Mouse (Mus musculus): ENCODE data around the gene Sec24c. TPM values are rescaled to one million over a fixed set of nuclear protein-coding genes. Genes with fewer than 3 reads are reported as not detected.

Sec24c gene
- total RNA-seq, 2 experiments from 2014 or later, result 102 to 109 TPM

DNA sequence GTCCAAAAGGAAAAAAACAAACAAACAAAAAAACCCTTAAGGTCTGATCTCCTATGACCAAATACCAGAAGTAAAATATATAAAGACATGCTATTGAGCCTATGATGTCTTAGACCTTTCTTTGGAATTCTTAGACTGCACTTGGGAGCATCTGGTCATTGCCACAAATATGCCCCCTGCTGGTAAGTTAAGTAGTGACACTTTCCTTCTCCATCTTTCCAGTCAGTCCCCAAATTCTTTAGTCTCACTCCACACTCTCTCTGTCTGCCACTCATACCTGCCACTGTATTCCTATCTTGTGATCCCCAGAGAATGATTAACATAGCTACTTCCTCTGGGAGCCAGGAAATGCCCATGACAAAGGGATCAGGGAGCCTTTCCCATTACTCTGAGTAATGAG is 15.8 kb upstream of the Sec24c start:
- intact Hi-C loops (cut with DNase I), result no loop called here
- DNase-seq (ENCODE audit: extremely low spot score in 1 of 2, low spot score in 2 of 2), result peak in 1 of 2 experiments; percentile 27

DNA sequence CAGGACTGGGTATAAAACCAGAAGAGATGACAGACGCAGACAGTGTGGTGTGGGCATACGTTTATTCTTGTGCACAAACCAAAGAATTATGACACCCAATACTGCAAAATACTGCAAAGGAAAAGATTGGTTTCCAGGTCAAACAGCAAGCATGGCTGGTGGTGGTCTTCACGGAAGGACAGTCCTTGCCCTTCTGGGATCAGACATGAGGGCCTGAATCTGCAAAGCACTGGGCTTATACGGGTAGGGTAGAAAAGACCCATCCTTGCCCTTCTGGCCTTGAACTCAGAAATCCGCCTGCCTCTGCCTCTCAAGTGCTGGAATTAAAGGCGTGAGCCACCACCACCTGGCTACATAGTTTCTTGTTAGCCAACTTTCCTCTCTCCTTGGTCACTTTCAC is 15.2 kb upstream of the Sec24c start:
- intact Hi-C loops (cut with DNase I), result no loop called here
- DNase-seq (ENCODE audit: extremely low spot score in 1 of 2, low spot score in 2 of 2), result no peak

- intact Hi-C loops (cut with DNase I), result loop anchor here (10.0 kb wide), 1 partner anchor 265 kb away; the partner anchor contains the start of gene Mrps16
- no peak for DNase-seq (ENCODE audit: extremely low spot score in 1 of 2, low spot score in 2 of 2)
Measured at GRCm38 (mm10) chr14:20659687-20660086, 14.4 kb upstream of the Sec24c start.

GRCm38 (mm10) chr14:20660827-20661660 is 13.1 kb upstream of the Sec24c start:
- intact Hi-C loops (cut with DNase I), result loop anchor here (1.0 to 10.0 kb wide), 2 partner anchors 85 to 266 kb away; partner anchors contain the start of gene Mrps16

DNA sequence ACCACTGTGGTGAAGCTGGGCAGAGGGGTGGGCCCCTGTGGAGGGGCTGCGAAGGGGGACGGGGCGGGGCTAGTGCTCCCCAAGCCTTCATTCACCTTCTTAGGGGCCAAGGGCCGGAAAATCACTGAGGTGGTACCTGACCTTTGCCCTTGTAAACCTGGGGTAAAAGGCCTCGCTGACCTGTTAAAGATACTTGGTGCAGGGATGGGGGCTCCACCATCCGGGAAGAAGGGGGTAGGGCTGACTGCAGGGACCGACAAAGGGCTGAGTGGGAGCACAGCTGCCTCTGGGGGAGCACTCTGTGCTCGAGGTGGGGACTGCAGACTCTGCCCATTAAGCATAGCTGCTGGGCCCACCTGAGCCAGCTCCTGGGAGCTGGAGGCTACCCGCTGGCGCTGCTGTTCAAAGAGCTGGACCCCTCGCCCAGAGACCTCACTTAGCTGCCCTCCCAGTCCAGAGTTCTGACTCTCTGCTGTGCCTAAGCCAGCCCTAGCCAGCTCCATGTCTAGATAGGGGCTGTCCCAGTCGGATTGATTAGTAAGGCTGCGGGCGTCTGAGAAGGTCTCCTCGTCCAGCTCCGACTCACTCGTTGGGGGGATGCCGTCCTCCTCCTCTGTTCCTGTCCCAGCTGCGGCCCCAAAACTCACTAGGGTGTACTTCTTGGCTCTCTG is 12.3 kb upstream of the Sec24c start:
- DNase-seq (ENCODE audit: extremely low spot score in 1 of 2, low spot score in 2 of 2), result peak in 1 of 2 experiments; percentile 46
- intact Hi-C loops (cut with DNase I), result loop anchor here (1.0 to 10.0 kb wide), 2 partner anchors 85 to 267 kb away; partner anchors contain the start of gene Mrps16

More at GRCm38 (mm10) chr14:20660827-20661660, 13.1 kb upstream of the Sec24c start:
- DNase-seq (ENCODE audit: extremely low spot score in 1 of 2, low spot score in 2 of 2), result peak; percentile 95

DNA sequence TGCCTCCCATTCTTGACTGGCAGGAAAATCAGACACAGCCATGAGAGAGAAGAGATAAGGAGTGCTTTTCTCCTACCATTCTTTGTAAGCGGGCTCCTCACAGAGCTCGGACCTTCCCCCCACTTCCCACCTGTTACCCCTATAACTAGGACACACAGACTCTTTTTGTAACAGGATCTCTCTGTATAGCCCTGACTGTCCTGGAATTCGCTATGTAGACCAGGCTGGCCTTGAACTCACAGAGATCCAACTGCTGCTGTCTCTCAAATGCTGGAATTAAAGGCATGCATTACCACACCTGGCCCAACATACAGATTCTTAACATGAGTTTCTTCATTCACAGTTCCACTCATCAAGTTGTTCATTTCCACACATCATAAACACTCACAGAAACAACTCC is 11.4 kb upstream of the Sec24c start:
- DNase-seq (ENCODE audit: extremely low spot score in 1 of 2, low spot score in 2 of 2), result no peak
- intact Hi-C loops (cut with DNase I), result loop anchor here (10.0 kb wide), 1 partner anchor 268 kb away; the partner anchor contains the start of gene Mrps16

DNA sequence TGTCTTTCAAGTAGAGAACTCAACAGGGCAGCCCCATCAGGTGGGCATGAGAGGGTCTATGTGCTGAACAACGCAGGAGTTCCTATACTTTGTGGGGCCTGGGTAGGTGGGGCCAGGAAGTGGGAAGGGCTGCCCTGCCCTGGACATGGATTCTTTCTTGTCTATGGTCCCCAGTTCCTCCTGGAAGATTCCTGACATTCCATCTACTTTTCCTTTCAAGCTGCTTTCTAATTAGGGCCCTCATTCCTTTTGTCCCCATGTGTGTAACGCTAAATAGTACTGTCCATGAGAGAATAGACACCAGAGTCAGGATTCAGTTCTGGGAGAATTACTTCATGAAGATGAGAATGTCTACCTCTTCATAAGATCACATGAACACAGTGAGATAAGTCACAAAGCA is 10.5 kb upstream of the Sec24c start:
- DNase-seq (ENCODE audit: extremely low spot score in 1 of 2, low spot score in 2 of 2), result no peak
- intact Hi-C loops (cut with DNase I), result loop anchor here (10.0 kb wide), 1 partner anchor 269 kb away; the partner anchor contains the start of gene Mrps16

DNA sequence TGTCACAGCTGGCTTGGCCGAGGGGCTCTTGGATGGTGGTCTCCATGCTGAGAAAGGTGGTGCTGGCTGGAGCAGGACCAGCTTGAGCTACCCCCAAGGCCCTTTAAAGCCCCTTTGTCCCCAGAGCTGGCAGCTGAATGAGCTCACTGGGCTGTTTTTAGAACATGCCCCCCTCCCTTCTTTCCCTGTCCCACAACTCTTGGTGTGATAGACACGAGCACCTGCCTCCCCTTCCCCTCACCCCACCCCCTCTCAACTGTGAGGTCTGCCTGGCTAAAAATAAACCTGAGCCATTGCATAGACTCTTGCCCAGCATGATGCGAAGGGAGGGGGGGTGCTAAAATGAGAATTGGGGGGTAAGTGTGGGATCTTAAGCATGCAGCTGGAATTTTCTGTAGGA is 9.7 kb upstream of the Sec24c start:
- intact Hi-C loops (cut with DNase I), result loop anchor here (10.0 kb wide), 1 partner anchor 270 kb away; the partner anchor contains the start of gene Mrps16
- no peak for DNase-seq (ENCODE audit: extremely low spot score in 1 of 2, low spot score in 2 of 2)

DNA sequence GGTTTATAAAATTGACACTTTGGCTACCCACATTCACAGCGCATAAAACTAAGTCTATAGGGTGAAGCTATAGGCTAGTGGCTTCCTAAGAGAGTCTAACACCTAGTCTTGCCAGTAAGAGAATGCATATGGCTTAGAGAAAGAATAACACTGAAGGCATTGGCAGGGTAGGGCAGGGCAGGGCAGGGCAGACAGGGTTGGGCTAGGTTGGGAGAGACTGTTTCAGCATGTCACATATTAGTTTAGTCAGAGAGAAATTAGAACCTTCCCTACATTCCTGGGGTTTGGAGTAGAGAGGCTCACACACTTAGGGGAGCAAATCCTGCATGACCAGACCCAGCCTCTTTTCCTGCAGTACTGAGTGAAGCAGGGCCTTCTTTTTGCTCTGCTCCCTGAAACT is 6.6 kb upstream of the Sec24c start:
- DNase-seq (ENCODE audit: extremely low spot score in 1 of 2, low spot score in 2 of 2), result no peak
- intact Hi-C loops (cut with DNase I), result loop anchor here (10.0 kb wide), 1 partner anchor 273 kb away; the partner anchor contains the start of gene Mrps16

- intact Hi-C loops (cut with DNase I), result loop anchor here (10.0 kb wide), 1 partner anchor 273 kb away; the partner anchor contains the start of gene Mrps16
- no peak for DNase-seq (ENCODE audit: extremely low spot score in 1 of 2, low spot score in 2 of 2)
Measured at GRCm38 (mm10) chr14:20668154-20668810, 5.8 kb upstream of the Sec24c start, which contains the start of gene Synpo2l. Synpo2l (minus strand) TSS chr14:20668354.

DNA sequence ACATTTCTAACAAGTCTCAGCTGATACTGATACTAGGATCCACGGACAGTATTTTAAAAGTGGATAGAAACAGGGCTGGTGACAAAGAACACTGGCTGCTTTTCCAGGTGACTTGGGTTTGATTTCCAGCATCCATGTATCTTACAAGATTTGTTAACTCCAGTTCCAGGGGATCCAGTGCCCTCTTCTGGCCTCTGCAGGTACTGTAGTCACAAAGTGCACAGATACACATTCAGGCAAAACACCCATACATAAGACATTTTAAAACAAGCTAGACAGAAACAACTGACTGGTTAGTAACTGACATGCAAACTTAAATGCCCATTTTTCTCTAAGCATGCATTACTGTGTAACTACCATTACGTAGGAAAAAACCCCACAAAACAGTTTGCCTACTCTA is 1.1 kb upstream of the Sec24c start:
- no peak for DNase-seq (ENCODE audit: extremely low spot score in 1 of 2, low spot score in 2 of 2)
- intact Hi-C loops (cut with DNase I), result no loop called here

GRCm38 (mm10) chr14:20673735-20674063 is 409 bp upstream of the Sec24c start:
- intact Hi-C loops (cut with DNase I), result no loop called here
- DNase-seq (ENCODE audit: extremely low spot score in 1 of 2, low spot score in 2 of 2), result peak in 1 of 2 experiments; percentile 44

DNA sequence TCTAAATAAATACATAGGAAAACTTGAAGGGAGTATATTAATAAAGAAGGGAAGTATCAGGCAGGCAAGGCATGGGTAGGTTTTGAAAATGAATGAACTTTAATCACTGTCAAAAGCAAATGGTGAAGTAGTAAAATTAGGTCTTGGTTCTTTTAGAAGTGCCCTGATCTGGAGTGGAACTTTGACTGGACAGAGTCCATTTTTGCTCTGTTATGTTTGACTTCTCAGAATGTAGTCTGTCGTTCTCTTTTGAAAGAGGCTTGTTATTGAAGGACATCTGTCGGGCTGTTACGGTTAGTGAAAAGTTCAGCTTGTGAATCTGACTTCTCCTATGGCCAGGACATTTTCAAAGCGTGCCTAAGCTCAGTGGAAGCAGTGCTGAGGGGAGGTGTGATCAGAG is 3.8 kb downstream of the Sec24c start:
- DNase-seq (ENCODE audit: extremely low spot score in 1 of 2, low spot score in 2 of 2), result no peak
- intact Hi-C loops (cut with DNase I), result no loop called here

DNA sequence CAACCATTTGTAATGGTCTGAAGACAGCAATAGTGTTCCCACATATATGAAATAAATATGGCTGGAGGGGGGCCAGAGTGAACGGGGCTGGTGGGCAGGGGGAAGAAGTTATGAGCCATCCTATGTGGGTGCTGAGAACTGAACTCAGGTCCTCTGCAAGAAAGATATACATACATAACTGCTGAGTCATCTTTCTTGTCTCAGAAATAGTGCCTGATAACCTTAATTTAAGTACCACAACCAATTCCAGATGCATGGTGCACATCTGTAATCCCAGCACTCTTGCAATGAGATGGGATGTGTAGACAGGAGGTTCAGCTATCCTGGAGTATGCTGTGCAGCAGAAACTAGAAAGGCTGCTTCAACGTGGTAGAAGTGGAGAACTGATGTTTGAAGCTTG is 7.6 kb downstream of the Sec24c start:
- no peak for DNase-seq (ENCODE audit: extremely low spot score in 1 of 2, low spot score in 2 of 2)
- intact Hi-C loops (cut with DNase I), result no loop called here

- DNase-seq (ENCODE audit: extremely low spot score in 1 of 2, low spot score in 2 of 2), result no peak
- intact Hi-C loops (cut with DNase I), result no loop called here
Measured at GRCm38 (mm10) chr14:20682498-20682897, 8.4 kb downstream of the Sec24c start.

DNA sequence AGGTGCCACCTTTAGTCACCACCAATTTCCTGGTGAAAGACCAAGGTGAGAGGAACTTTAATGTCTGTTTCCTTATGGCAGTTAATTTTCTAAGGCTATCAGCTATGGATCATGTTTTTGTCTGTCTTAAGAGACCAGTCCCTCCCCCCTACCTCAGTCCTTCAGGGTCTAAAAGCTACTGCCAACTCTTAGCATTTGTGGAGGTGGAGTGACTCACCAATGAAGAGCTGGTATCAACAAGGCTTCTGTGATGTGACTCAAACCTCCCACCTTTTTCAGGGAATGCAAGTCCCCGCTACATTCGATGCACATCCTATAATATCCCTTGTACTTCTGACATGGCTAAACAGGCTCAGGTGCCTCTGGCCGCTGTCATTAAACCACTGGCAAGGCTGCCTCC is 12.5 kb downstream of the Sec24c start:
- DNase-seq (ENCODE audit: extremely low spot score in 1 of 2, low spot score in 2 of 2), result no peak
- intact Hi-C loops (cut with DNase I), result no loop called here

- intact Hi-C loops (cut with DNase I), result no loop called here
- DNase-seq (ENCODE audit: extremely low spot score in 1 of 2, low spot score in 2 of 2), result no peak
Measured at GRCm38 (mm10) chr14:20689009-20689408, 14.9 kb downstream of the Sec24c start.

GRCm38 (mm10) chr14:20691772-20692171 is 17.7 kb downstream of the Sec24c start:
- no peak for DNase-seq (ENCODE audit: extremely low spot score in 1 of 2, low spot score in 2 of 2)
- intact Hi-C loops (cut with DNase I), result no loop called here

- intact Hi-C loops (cut with DNase I), result no loop called here
- no peak for DNase-seq (ENCODE audit: extremely low spot score in 1 of 2, low spot score in 2 of 2)
Measured at GRCm38 (mm10) chr14:20693589-20694101, 19.5 kb downstream of the Sec24c start.
